Mouse (Mus musculus) stomach, postnatal 0 days (tissue): Measurements from ENCODE around the gene Cyp1a2.

Experiments
- CTCF ChIP-seq: IDR thresholded peaks from 2 replicates; pipeline ENCODE4 v1.5.1; 2016; ENCODE audit warnings: antibody characterized with exemption, low read depth, mild to moderate bottlenecking, moderate library complexity
- EP300 ChIP-seq: optimal IDR thresholded peaks from 2 replicates; pipeline ENCODE3; 2016; ENCODE audit warnings: antibody characterized with exemption

GRCm38 (mm10) chr9:57657843-57658242, 25.7 kb downstream of the Cyp1a2 start:
- TF ChIP-seq EP300 = no peak
- TF ChIP-seq CTCF = peak; percentile 41
